17 mouse cellular contexts compared by ENCODE assay signal in genomic region chr7:49128224-49128623, GRCm38 (mm10).
DNase-seq lines count a peak whose midpoint lies in the region; ATAC-seq and TF ChIP-seq lines count a peak whose summit lies in the region.
"Had no signal": no experiment of that assay in that cellular context is flagged by ENCODE, and none has a peak within 500 bp of the region (broad histone marks: within the 10 kb centered on the region; RNA-seq: fewer than 3 reads in every experiment).

No protein-coding gene starts in this region.

- intact Hi-C loops in left cerebral cortex, postnatal 36 days (cut with DNase I) = loop anchor here (10.0 kb wide), 1 partner anchor 323 kb away; no protein-coding TSS in a partner anchor

- no peaks in the 10 kb centered on the region for H3K27me3 ChIP-seq in Patski

- no peak for TF ChIP-seq CTCF in Patski (IDR thresholded peaks at IDR 0.05)

- peak; percentile 92 for ATAC-seq in Patski
- ATAC-seq: forebrain, embryonic 14.5 days; forebrain, embryonic 16.5 days had no signal

- DNase-seq in 3T3-L1 (ENCODE audit: low read depth, low spot score) (peak; percentile 44), Patski (ENCODE audit: low read depth, low spot score) (peak; percentile 68)
- peak; percentile 54 for DNase-seq in Muller cell, postnatal 12 days (ENCODE audit: inconsistent ontology term)
- no peak for DNase-seq in kidney, adult 11 months
- DNase-seq in left cerebral cortex, postnatal 36 days (ENCODE audit: low spot score in 2 of 2) = no peak
- DNase-seq: adrenal gland, adult 2 months; adrenal gland, postnatal 10 days; adrenal gland, postnatal 25 days; cerebellum, adult 11 months; cerebellum, adult 18-20 months; cerebellum, adult 8-10 months; cerebellum, adult 9-11 months; cerebellum, postnatal 14 days; cerebellum, postnatal 36 days; embryo, embryonic 11 days had no signal

- CTCF ChIA-PET in Patski (lab: Charles Lee) = interaction anchor here (3.9 kb wide), 1 partner anchor 297 kb away, joined by 22 read pairs; no protein-coding TSS in a partner anchor

- in situ Hi-C loops in Patski (cut with MboI; ENCODE audit: low pct_unique_long_range_greater_than_20kb) = loop anchor here (5.0 to 25.0 kb wide), 3 partner anchors 299 to 459 kb away; no protein-coding TSS in a partner anchor

- POLR2A ChIA-PET in Patski (lab: Charles Lee) = no interaction called here

Comparison
In these comparisons a context has a peak if more than half of its experiments do, and no peak if none do; other contexts are left out.
1. DNase-seq: peak in 3T3-L1 (single experiment), Muller cell, postnatal 12 days (single experiment) and Patski (single experiment); none in kidney, adult 11 months (single experiment) and left cerebral cortex, postnatal 36 days (0 of 2).